Mouse (Mus musculus) liver, postnatal 0 days (tissue): ENCODE results near the gene Cma1. TPM values are rescaled to one million over a fixed set of nuclear protein-coding genes. Genes with fewer than 3 reads are reported as not detected.
A peak's percentile ranks its signal among the peaks of the same experiment; 100 is the strongest.

ENCODE experiments used
- ATAC-seq: fragments of 200-750 bp; cut with Nextera tagmentation; 2 replicates; pipeline ENCODE4 v1.8.0; 2017; ENCODE audit warnings: mild to moderate bottlenecking, moderate library complexity
- DNase-seq: peaks from one replicate; pipeline ENCODE4 v3.0.0-alpha.2; 2016
- H3K27ac ChIP-seq: fragments of 300-500 bp; sonication (generic); 2 replicates; pipeline ENCODE4 v1.5.1; 2014; ENCODE audit warnings: antibody characterized with exemption, moderate library complexity, mild to moderate bottlenecking, low read depth
- H3K27me3 ChIP-seq: fragments of 300-500 bp; sonication (generic); 2 replicates; pipeline ENCODE4 v1.6.1; 2014; ENCODE audit warnings: low read length, control low read depth, mixed read lengths; ENCODE audit not compliant: insufficient read depth
- H3K36me3 ChIP-seq: fragments of 300-500 bp; sonication (generic); replicated peaks from 2 replicates; pipeline ENCODE4 v1.6.1; 2014; ENCODE audit warnings: mild to moderate bottlenecking, control low read depth, low read length, moderate library complexity, mixed read lengths; ENCODE audit not compliant: insufficient read depth
- H3K4me1 ChIP-seq: fragments of 300-500 bp; sonication (generic); 2 replicates; pipeline ENCODE4 v1.6.1; 2014; ENCODE audit warnings: antibody characterized with exemption, mild to moderate bottlenecking, control low read depth; ENCODE audit not compliant: insufficient read depth
- H3K4me2 ChIP-seq: fragments of 300-500 bp; sonication (generic); 2 replicates; pipeline ENCODE4 v1.6.1; 2014; ENCODE audit warnings: low read depth, mild to moderate bottlenecking, low read length, moderate library complexity, mixed read lengths
- H3K4me3 ChIP-seq: fragments of 300-500 bp; sonication (generic); 2 replicates; pipeline ENCODE4 v1.5.1; 2014; ENCODE audit warnings: low read depth, low read length
- H3K9ac ChIP-seq: fragments of 300-500 bp; sonication (generic); replicated peaks from 2 replicates; pipeline ENCODE4 v1.6.1; 2014; ENCODE audit warnings: mild to moderate bottlenecking, moderate library complexity
- H3K9me3 ChIP-seq: fragments of 300-500 bp; sonication (generic); 2 replicates; pipeline ENCODE4 v1.6.1; 2016; ENCODE audit warnings: mild to moderate bottlenecking, control low read depth, low read length, mixed read lengths
- CTCF ChIP-seq: sonication (generic); IDR thresholded peaks from 2 replicates; pipeline ENCODE4 v1.5.1; 2016; ENCODE audit warnings: antibody characterized with exemption, low read depth
- EP300 ChIP-seq: IDR thresholded peaks from 2 replicates; pipeline ENCODE4 v1.6.1; 2016; ENCODE audit warnings: antibody characterized with exemption, low read depth, mild to moderate bottlenecking
- WGBS: fragments of 180-500 bp; shearing (Covaris S2); extraction: QIAGEN DNeasy Blood & Tissue Kit; methylation state at CpG from one replicate; pipeline ENCODE4 v1.1.7; 2014; ENCODE audit not compliant: insufficient replicate concordance; 5-methylcytosine and 5-hydroxymethylcytosine counted together
- polyA plus RNA-seq: library from polyadenylated mRNA; unstranded; fragments of >200 nt; fragmentation: Nextera tagmentation; extraction: Ambion mirVana; gene quantifications from 2 replicates; pipeline ENCODE4 v1.2.1, GENCODE M21; 2015

Gene Cma1
- polyA plus RNA-seq, 1 experiment from 2014 or later = 0.59 TPM

GRCm38 (mm10) chr14:55918240-55919082 lies 26.0 kb downstream of the Cma1 start:
- Histone ChIP-seq H3K36me3 (no peaks in the 10 kb centered on the region), H3K9ac (no peak overlapping the region), H3K9me3 (no peaks in the 10 kb centered on the region), H3K4me1 (no peaks in the 10 kb centered on the region), H3K27ac (no peak overlapping the region), H3K27me3 (no peaks in the 10 kb centered on the region), H3K4me2 (no peak overlapping the region), H3K4me3 (no peak overlapping the region)
- TF ChIP-seq EP300 (no peak), CTCF (peak; percentile 97)
- DNase-seq (peak; percentile 75), ATAC-seq (peak; percentile 68)
- 34% methylated on average over 14 of the region's 14 CpGs for WGBS

- no peak overlapping the region for H3K9ac ChIP-seq
- DNase-seq (no peak), ATAC-seq (no peak)
- H3K4me2 ChIP-seq = no peak overlapping the region
- H3K27ac ChIP-seq = no peak overlapping the region
- no peaks in the 10 kb centered on the region for H3K9me3 ChIP-seq
- no peaks in the 10 kb centered on the region for H3K27me3 ChIP-seq
- no peak overlapping the region for H3K4me3 ChIP-seq
- 27% methylated on average over 4 of the region's 4 CpGs for WGBS
- no peaks in the 10 kb centered on the region for H3K36me3 ChIP-seq
- H3K4me1 ChIP-seq = no peaks in the 10 kb centered on the region
- TF ChIP-seq CTCF = no peak
- no peak for TF ChIP-seq EP300
Measured at GRCm38 (mm10) chr14:55913406-55913805, 31.1 kb downstream of the Cma1 start.

GRCm38 (mm10) chr14:55905518-55905917 lies 39.0 kb downstream of the Cma1 start:
- H3K27me3 ChIP-seq = no peaks in the 10 kb centered on the region
- H3K9ac ChIP-seq = no peak overlapping the region
- no peaks in the 10 kb centered on the region for H3K9me3 ChIP-seq
- H3K27ac ChIP-seq = no peak overlapping the region
- DNase-seq = no peak
- H3K4me2 ChIP-seq = no peak overlapping the region
- no peak for ATAC-seq
- no peaks in the 10 kb centered on the region for H3K36me3 ChIP-seq
- H3K4me1 ChIP-seq = peaks cover 9% of the 10 kb centered on the region
- WGBS = 24% methylated on average over 1 of the region's 1 CpGs
- H3K4me3 ChIP-seq = no peak overlapping the region
- peak; percentile 56 for TF ChIP-seq CTCF
- no peak for TF ChIP-seq EP300

GRCm38 (mm10) chr14:55900414-55900755 lies 44.1 kb downstream of the Cma1 start:
- Histone ChIP-seq H3K9me3 (no peaks in the 10 kb centered on the region), H3K27ac (peak overlapping the region; percentile 74; the same call in 1 of the 2 replicates), H3K4me1 (peaks cover 17% of the 10 kb centered on the region), H3K4me2 (peak overlapping the region; percentile 85), H3K4me3 (peak overlapping the region; percentile 55), H3K36me3 (peaks cover 16% of the 10 kb centered on the region), H3K27me3 (no peaks in the 10 kb centered on the region), H3K9ac (peak overlapping the region; percentile 74)
- no peak; the same call in 1 of the 2 replicates for ATAC-seq
- WGBS = 5% methylated on average over 12 of the region's 12 CpGs
- TF ChIP-seq CTCF = no peak
- TF ChIP-seq EP300 = no peak
- no peak for DNase-seq

GRCm38 (mm10) chr14:55899701-55900413 lies 44.6 kb downstream of the Cma1 start, which contains the start of gene Sdr39u1:
Sdr39u1 (minus strand) TSS chr14:55900293.
- Histone ChIP-seq H3K4me1 (peaks cover 17% of the 10 kb centered on the region), H3K27ac (peak within 1 kb of the TSS; percentile 74), H3K9me3 (no peaks in the 10 kb centered on the region), H3K9ac (peak within 1 kb of the TSS; percentile 74), H3K4me3 (peak within 1 kb of the TSS; percentile 55), H3K4me2 (peak within 1 kb of the TSS; percentile 85), H3K27me3 (no peaks in the 10 kb centered on the region), H3K36me3 (peaks cover 22% of the 10 kb centered on the region)
- ATAC-seq = peak; percentile 93
- DNase-seq = peak; percentile 86
- WGBS = 2% methylated on average over 39 of the region's 39 CpGs
- TF ChIP-seq EP300 (no peak), CTCF (no peak)

GRCm38 (mm10) chr14:55898947-55899346 lies 45.5 kb downstream of the Cma1 start:
- DNase-seq (no peak), ATAC-seq (no peak)
- 85% methylated on average over 7 of the region's 7 CpGs for WGBS
- H3K9me3 ChIP-seq = no peaks in the 10 kb centered on the region
- H3K4me1 ChIP-seq = peaks cover 17% of the 10 kb centered on the region
- peaks cover 31% of the 10 kb centered on the region for H3K36me3 ChIP-seq
- H3K4me2 ChIP-seq = peak overlapping the region; percentile 85
- no peak for TF ChIP-seq EP300
- no peak for TF ChIP-seq CTCF
- no peak overlapping the region for H3K4me3 ChIP-seq
- no peak overlapping the region for H3K9ac ChIP-seq
- H3K27ac ChIP-seq = no peak overlapping the region
- no peaks in the 10 kb centered on the region for H3K27me3 ChIP-seq
